12 mouse cellular contexts compared by ENCODE assay signal in genomic region chr9:32408730-32409059, GRCm38 (mm10). TPM values are rescaled to one million over a fixed set of nuclear protein-coding genes. Genes with fewer than 3 reads are reported as not detected.
DNase-seq lines count a peak whose midpoint lies in the region; ATAC-seq lines count a peak whose summit lies in the region.
"Had no signal": no experiment of that assay in that cellular context is flagged by ENCODE, and none has a peak within 500 bp of the region (broad histone marks: within the 10 kb centered on the region; RNA-seq: fewer than 3 reads in every experiment).

No protein-coding gene starts in this region.

- H3K27ac ChIP-seq in heart, embryonic 16.5 days (ENCODE audit: low read length) = no peak overlapping the region
- H3K27ac ChIP-seq in embryonic facial prominence, embryonic 10.5 days (replicated peaks) = peak overlapping the region; percentile 88
- no peak overlapping the region for H3K27ac ChIP-seq in hindbrain, embryonic 14.5 days
- H3K27ac ChIP-seq in midbrain, embryonic 12.5 days (replicated peaks) = no peak overlapping the region

- H3K9ac ChIP-seq in heart, embryonic 16.5 days (ENCODE audit: low read length) = peak overlapping the region; percentile 75
- peak overlapping the region; percentile 55 for H3K9ac ChIP-seq in hindbrain, embryonic 14.5 days
- peak overlapping the region; percentile 63; the same call in 1 of the 2 replicates for H3K9ac ChIP-seq in midbrain, embryonic 12.5 days (replicated peaks)

- H3K4me3 ChIP-seq in heart, embryonic 16.5 days (ENCODE audit: low read length) = peak overlapping the region; percentile 63
- H3K4me3 ChIP-seq in embryonic facial prominence, embryonic 10.5 days = peak overlapping the region; percentile 56
- H3K4me3 ChIP-seq in hindbrain, embryonic 14.5 days (replicated peaks; ENCODE audit: low read length) = peak overlapping the region; percentile 36
- peak overlapping the region; percentile 50 for H3K4me3 ChIP-seq in midbrain, embryonic 12.5 days

- DNase-seq in heart, adult 18-20 months = no peak
- DNase-seq in embryonic facial prominence, embryonic 10.5 days (ENCODE audit: low spot score) = no peak
- DNase-seq in hindbrain, embryonic 14.5 days (ENCODE audit: low spot score) = no peak
- no peak for DNase-seq in ovary, postnatal 14 days (ENCODE audit: low spot score)
- DNase-seq in urinary bladder, postnatal 10 days (ENCODE audit: low spot score) = no peak
- no peak for DNase-seq in layer of hippocampus, postnatal 14 days (ENCODE audit: low spot score in 2 of 2)

- peak overlapping the region; percentile 99 for H3K4me2 ChIP-seq in heart, embryonic 16.5 days (ENCODE audit: low read depth, low read length)
- H3K4me2 ChIP-seq in hindbrain, embryonic 14.5 days (replicated peaks) = peak overlapping the region; percentile 69
- H3K4me2 ChIP-seq in midbrain, embryonic 12.5 days (replicated peaks) = peak overlapping the region; percentile 95

- H3K9me3 ChIP-seq in heart, embryonic 16.5 days (replicated peaks; ENCODE audit: control insufficient read depth, low read length) = no peaks in the 10 kb centered on the region
- H3K9me3 ChIP-seq in embryonic facial prominence, embryonic 10.5 days = no peaks in the 10 kb centered on the region
- H3K9me3 ChIP-seq in hindbrain, embryonic 14.5 days (ENCODE audit: control insufficient read depth, low read length) = no peaks in the 10 kb centered on the region
- no peaks in the 10 kb centered on the region for H3K9me3 ChIP-seq in midbrain, embryonic 12.5 days

- peaks cover 15% of the 10 kb centered on the region for H3K4me1 ChIP-seq in heart, embryonic 16.5 days (ENCODE audit: control insufficient read depth, insufficient read depth, low read length)
- H3K4me1 ChIP-seq in embryonic facial prominence, embryonic 10.5 days = peaks cover 42% of the 10 kb centered on the region
- H3K4me1 ChIP-seq in hindbrain, embryonic 14.5 days (replicated peaks; ENCODE audit: control insufficient read depth, insufficient read depth, low read length) = peaks cover 9% of the 10 kb centered on the region
- H3K4me1 ChIP-seq in midbrain, embryonic 12.5 days = peaks cover 11% of the 10 kb centered on the region

- peaks cover 9% of the 10 kb centered on the region for H3K27me3 ChIP-seq in heart, embryonic 16.5 days (ENCODE audit: control insufficient read depth, insufficient read depth, low read length)
- peaks cover 82% of the 10 kb centered on the region for H3K27me3 ChIP-seq in embryonic facial prominence, embryonic 10.5 days (replicated peaks; ENCODE audit: low read depth, poor library complexity, severe bottlenecking)
- H3K27me3 ChIP-seq in hindbrain, embryonic 14.5 days (ENCODE audit: control insufficient read depth, insufficient read depth, low read length) = peaks cover 30% of the 10 kb centered on the region
- H3K27me3 ChIP-seq in midbrain, embryonic 12.5 days = peaks cover 49% of the 10 kb centered on the region
- H3K27me3 ChIP-seq: CH12.LX had no signal

- no peak for ATAC-seq in heart, embryonic 16.5 days (replicated peaks; ENCODE audit: extremely low read depth, insufficient read depth, low FRiP score)
- no peak for ATAC-seq in hindbrain, embryonic 14.5 days (ENCODE audit: low FRiP score)
- peak; percentile 56 for ATAC-seq in midbrain, embryonic 12.5 days (ENCODE audit: low FRiP score, low read depth)

- no peaks in the 10 kb centered on the region for H3K36me3 ChIP-seq in heart, embryonic 16.5 days (ENCODE audit: control insufficient read depth, insufficient read depth)
- no peaks in the 10 kb centered on the region for H3K36me3 ChIP-seq in embryonic facial prominence, embryonic 10.5 days (replicated peaks)
- no peaks in the 10 kb centered on the region for H3K36me3 ChIP-seq in hindbrain, embryonic 14.5 days (replicated peaks; ENCODE audit: control insufficient read depth, insufficient read depth)
- no peaks in the 10 kb centered on the region for H3K36me3 ChIP-seq in midbrain, embryonic 12.5 days

- 14% methylated on average over 8 of the region's 8 CpGs for WGBS in heart, embryonic 16.5 days
- WGBS in embryonic facial prominence, embryonic 10.5 days = 9% methylated on average over 8 of the region's 8 CpGs
- 6% methylated on average over 8 of the region's 8 CpGs for WGBS in hindbrain, embryonic 14.5 days
- 7% methylated on average over 8 of the region's 8 CpGs for WGBS in midbrain, embryonic 12.5 days

RNA-seq across cellular contexts. Expression of gene Kcnj1, which starts 36.4 kb away (rescaled TPM):
- polyA plus RNA-seq in heart, embryonic 16.5 days (2015; fragmentation: Nextera tagmentation; extraction: Ambion mirVana) = 0.07 TPM in 1 of 2 replicates, not detected in the other
- total RNA-seq in heart, adult 18-20 months (2021) = not detected
- not detected in 2 replicates for polyA plus RNA-seq in embryonic facial prominence, embryonic 10.5 days (2016; fragmentation: Nextera tagmentation; extraction: Ambion mirVana)
- polyA plus RNA-seq in hindbrain, embryonic 14.5 days (2014; fragmentation: Nextera tagmentation; extraction: Ambion mirVana) = 0.09 TPM in 1 of 2 replicates, not detected in the other
- polyA plus RNA-seq in midbrain, embryonic 12.5 days (2016; fragmentation: Nextera tagmentation; extraction: Ambion mirVana) = not detected in 2 replicates
- total RNA-seq in layer of hippocampus, postnatal 14 days (2021) = not detected
- total RNA-seq: gastrocnemius, adult 8-10 months; megakaryocyte-erythroid progenitor cell, adult 5-6 weeks had no signal
- polyA plus RNA-seq: thymus, postnatal 0 days had no signal
